Mouse (Mus musculus) testis, adult 2 months (tissue): ENCODE data around the gene Pld1. TPM values are rescaled to one million over a fixed set of nuclear protein-coding genes. Genes with fewer than 3 reads are reported as not detected.
A peak's percentile ranks its signal among the peaks of the same experiment; 100 is the strongest.

Experiments used
- H3K27ac ChIP-seq: fragments of 200-500 bp; 2 replicates; pipeline ENCODE4 v1.5.1; 2012; ENCODE audit warnings: low read depth, low read length; ENCODE audit not compliant: control insufficient read depth, insufficient read depth
- H3K27me3 ChIP-seq: fragments of 200-500 bp; 2 replicates; pipeline ENCODE4 v1.6.1; 2012; ENCODE audit warnings: mild to moderate bottlenecking, low read length, moderate library complexity; ENCODE audit not compliant: control insufficient read depth, insufficient read depth
- H3K36me3 ChIP-seq: fragments of 200-500 bp; 2 replicates; pipeline ENCODE4 v1.6.1; 2012; ENCODE audit warnings: mild to moderate bottlenecking, low read length; ENCODE audit not compliant: control insufficient read depth, insufficient read depth
- H3K4me1 ChIP-seq: fragments of 200-500 bp; 2 replicates; pipeline ENCODE4 v1.6.1; 2012; ENCODE audit warnings: low read length; ENCODE audit not compliant: control insufficient read depth, insufficient read depth
- H3K4me3 ChIP-seq: fragments of 200-500 bp; 2 replicates; pipeline ENCODE4 v1.5.1; 2012; ENCODE audit warnings: low read depth, mild to moderate bottlenecking, low read length, moderate library complexity, mixed read lengths; ENCODE audit not compliant: control insufficient read depth
- CTCF ChIP-seq: fragments of 200-500 bp; IDR thresholded peaks from 2 replicates; pipeline ENCODE4 v1.5.1; 2012; ENCODE audit warnings: low read depth, mild to moderate bottlenecking, inconsistent platforms, low read length, moderate library complexity; ENCODE audit not compliant: control insufficient read depth, insufficient read depth, insufficient replicate concordance
- POLR2A ChIP-seq: fragments of 200-500 bp; IDR thresholded peaks from 2 replicates; pipeline ENCODE4 v1.6.1; 2012; ENCODE audit warnings: low read depth, mild to moderate bottlenecking, inconsistent platforms, low read length, moderate library complexity; ENCODE audit not compliant: control insufficient read depth
- polyA plus RNA-seq: library from polyadenylated mRNA; depleted of rRNA; stranded (reverse); fragments of >200 nt; gene quantifications from 2 replicates; pipeline ENCODE4 v1.2.3, GENCODE M21; 2012

The Pld1 gene
- polyA plus RNA-seq, 1 experiment: 1.0 TPM

DNA sequence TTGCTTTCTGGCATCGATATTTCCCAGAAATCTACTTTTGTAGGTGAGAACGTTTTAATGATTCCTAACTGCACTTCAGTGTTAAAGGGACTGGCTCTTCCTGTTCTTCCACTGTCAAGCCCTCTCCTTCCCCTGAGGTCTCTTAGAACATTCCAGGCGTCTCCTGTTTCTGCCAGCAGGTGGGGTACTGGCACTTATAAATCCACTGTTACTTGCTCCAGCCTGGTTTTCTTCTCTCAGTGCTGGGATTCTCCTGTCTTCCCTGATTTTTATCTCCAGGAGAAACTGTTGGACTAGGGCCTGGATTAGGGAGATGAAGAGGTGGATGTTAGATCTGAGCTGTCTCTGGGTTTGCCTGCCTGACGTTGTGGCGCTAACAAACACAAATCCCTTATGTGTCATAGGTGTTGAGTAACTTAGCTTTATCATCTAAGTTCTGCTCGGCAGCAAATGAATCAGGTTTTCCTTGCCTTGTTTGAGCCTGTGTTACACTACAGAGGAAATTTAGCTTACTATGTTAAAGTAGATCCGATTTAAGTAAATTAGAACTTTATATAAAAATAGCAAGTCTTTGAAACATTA lies 44.0 kb downstream of the Pld1 start:
- no peaks in the 10 kb centered on the region for H3K4me1 ChIP-seq
- H3K4me3 ChIP-seq: no peak overlapping the region
- no peaks in the 10 kb centered on the region for H3K36me3 ChIP-seq
- H3K27me3 ChIP-seq: no peaks in the 10 kb centered on the region
- H3K27ac ChIP-seq: no peak overlapping the region
- TF ChIP-seq CTCF (no peak), POLR2A (no peak)

- Histone ChIP-seq H3K27me3 (no peaks in the 10 kb centered on the region), H3K27ac (no peak overlapping the region), H3K4me1 (no peaks in the 10 kb centered on the region), H3K4me3 (no peak overlapping the region), H3K36me3 (no peaks in the 10 kb centered on the region)
- TF ChIP-seq CTCF (no peak), POLR2A (no peak)
These were observed 44.8 kb downstream of the Pld1 start for GRCm38 (mm10) chr3:27983274-27983673.

GRCm38 (mm10) chr3:27983935-27984577 lies 45.6 kb downstream of the Pld1 start:
- TF ChIP-seq CTCF (no peak), POLR2A (no peak)
- Histone ChIP-seq H3K27me3 (no peaks in the 10 kb centered on the region), H3K36me3 (no peaks in the 10 kb centered on the region), H3K27ac (no peak overlapping the region; the same call in 1 of the 2 replicates), H3K4me1 (no peaks in the 10 kb centered on the region), H3K4me3 (peak overlapping the region; percentile 14; the same call in 1 of the 2 replicates)

DNA sequence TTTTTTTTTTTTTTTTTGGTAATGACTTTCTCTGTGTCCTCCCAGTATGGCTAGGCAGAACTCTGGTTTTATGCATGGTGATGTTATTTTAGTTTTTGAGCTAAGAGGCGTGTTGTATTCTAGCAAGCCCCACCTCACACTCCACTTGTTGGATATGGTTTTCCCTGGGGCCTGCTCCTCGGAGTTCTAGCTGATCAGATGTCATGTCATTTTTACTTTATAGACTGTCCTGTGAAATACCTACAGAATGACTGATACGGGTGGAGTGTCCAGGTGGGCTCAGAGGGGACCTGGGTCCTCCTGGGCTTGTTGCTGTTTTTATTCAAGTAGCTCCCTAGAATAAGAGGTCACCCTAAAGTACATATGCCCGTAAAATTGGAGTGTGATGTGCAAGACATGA lies 46.1 kb downstream of the Pld1 start:
- no peaks in the 10 kb centered on the region for H3K27me3 ChIP-seq
- no peaks in the 10 kb centered on the region for H3K36me3 ChIP-seq
- TF ChIP-seq CTCF: no peak
- no peak for TF ChIP-seq POLR2A
- H3K27ac ChIP-seq: no peak overlapping the region
- H3K4me1 ChIP-seq: no peaks in the 10 kb centered on the region
- H3K4me3 ChIP-seq: no peak overlapping the region

DNA sequence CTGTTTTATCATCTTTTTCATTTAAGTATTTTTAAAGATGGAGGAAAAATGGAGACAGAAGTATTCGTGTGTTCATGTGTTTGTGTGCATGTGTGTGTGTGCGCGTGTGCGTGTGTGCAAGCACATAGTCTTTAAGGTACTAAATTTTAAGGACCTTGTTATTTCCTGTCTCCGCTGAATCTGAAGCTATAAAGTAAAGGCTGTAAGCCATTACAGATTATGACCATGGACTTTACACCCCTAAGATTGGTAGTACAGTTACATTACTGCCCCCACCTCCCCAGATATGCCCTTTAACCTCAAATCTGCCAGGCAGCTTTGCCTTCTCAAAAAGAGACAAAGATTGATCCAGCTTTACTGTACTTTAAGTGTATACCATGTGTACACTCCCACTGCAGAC lies 46.8 kb downstream of the Pld1 start:
- H3K4me3 ChIP-seq: no peak overlapping the region

DNA sequence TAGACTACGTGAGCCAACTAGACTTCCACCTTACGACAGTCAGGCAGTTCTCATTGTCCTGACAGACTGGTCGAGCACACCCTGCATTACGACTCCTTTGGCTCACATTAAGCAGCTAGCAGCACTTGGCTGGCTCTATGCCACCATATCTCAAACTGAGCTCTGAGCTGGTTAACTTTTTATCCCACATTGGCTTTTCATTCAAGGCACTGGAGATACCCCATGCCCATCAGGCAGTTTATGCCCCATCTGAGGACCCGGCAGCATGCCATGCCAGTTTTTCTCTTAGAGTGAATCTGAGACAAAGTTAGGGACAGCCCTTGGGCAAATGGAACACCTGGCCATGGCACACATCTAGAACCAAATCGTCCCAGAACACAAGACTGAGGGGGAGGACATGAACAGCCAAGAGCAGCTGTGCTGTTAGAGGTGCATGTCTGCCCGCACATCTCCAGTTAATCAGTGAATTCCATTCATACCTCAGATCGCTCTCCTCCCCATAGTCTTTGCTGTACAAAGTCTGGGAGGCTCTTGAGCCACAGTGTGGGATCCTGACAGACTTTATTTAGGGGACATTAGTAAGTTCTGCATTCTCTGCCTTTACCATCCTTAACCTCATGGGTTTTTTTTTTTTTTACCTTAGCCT lies 49.5 kb downstream of the Pld1 start:
- H3K4me3 ChIP-seq: no peak overlapping the region
- no peak overlapping the region for H3K27ac ChIP-seq
- TF ChIP-seq CTCF (no peak), POLR2A (no peak)
- H3K36me3 ChIP-seq: no peaks in the 10 kb centered on the region
- H3K4me1 ChIP-seq: no peaks in the 10 kb centered on the region
- H3K27me3 ChIP-seq: no peaks in the 10 kb centered on the region

More for the DNA sequence above, 46.8 kb downstream of the Pld1 start:
- TF ChIP-seq POLR2A (no peak), CTCF (no peak)
- no peak overlapping the region for H3K27ac ChIP-seq
- no peaks in the 10 kb centered on the region for H3K27me3 ChIP-seq
- H3K36me3 ChIP-seq: no peaks in the 10 kb centered on the region
- no peaks in the 10 kb centered on the region for H3K4me1 ChIP-seq

GRCm38 (mm10) chr3:27991100-27991703 lies 52.7 kb downstream of the Pld1 start:
- TF ChIP-seq POLR2A (no peak), CTCF (no peak)

More at GRCm38 (mm10) chr3:27991100-27991703, 52.7 kb downstream of the Pld1 start:
- Histone ChIP-seq H3K27me3 (no peaks in the 10 kb centered on the region), H3K4me1 (no peaks in the 10 kb centered on the region), H3K27ac (no peak overlapping the region), H3K36me3 (no peaks in the 10 kb centered on the region), H3K4me3 (no peak overlapping the region)
